Mouse (Mus musculus): Measurements from ENCODE around the gene Eps15l1. TPM values are rescaled to one million over a fixed set of nuclear protein-coding genes. Genes with fewer than 3 reads are reported as not detected.

Gene Eps15l1
- polyA plus RNA-seq, 1 experiment = 18.0 TPM

- H3K4me1 ChIP-seq (ENCODE audit: control insufficient read depth, insufficient read depth, insufficient read length, low read length) = peaks cover 13% of the 10 kb centered on the region
- no peak overlapping the region for H3K4me3 ChIP-seq (ENCODE audit: insufficient read depth, low read depth, low read length)
- H3K27ac ChIP-seq (replicated peaks; ENCODE audit: low read depth, low read length) = peak overlapping the region; percentile 20; the same call in 1 of the 2 replicates
Measured at GRCm38 (mm10) chr8:72308276-72308675, 113.0 kb downstream of the Eps15l1 start.

- peaks cover 19% of the 10 kb centered on the region for H3K4me1 ChIP-seq (ENCODE audit: control insufficient read depth, insufficient read depth, insufficient read length, low read length)
- no peak overlapping the region for H3K27ac ChIP-seq (replicated peaks; ENCODE audit: low read depth, low read length)
Measured at GRCm38 (mm10) chr8:72306913-72307312, 114.3 kb downstream of the Eps15l1 start.

GRCm38 (mm10) chr8:72305210-72305905 is 115.9 kb downstream of the Eps15l1 start, which contains the start of gene Gm10282:
Gm10282 (minus strand) TSS chr8:72305260.
- H3K4me3 ChIP-seq (ENCODE audit: insufficient read depth, low read depth, low read length) = no peak within 1 kb of the TSS
- peaks cover 21% of the 10 kb centered on the region for H3K4me1 ChIP-seq (ENCODE audit: control insufficient read depth, insufficient read depth, insufficient read length, low read length)
- no peak within 1 kb of the TSS for H3K27ac ChIP-seq (replicated peaks; ENCODE audit: low read depth, low read length)

More at GRCm38 (mm10) chr8:72306913-72307312, 114.3 kb downstream of the Eps15l1 start:
- H3K4me3 ChIP-seq (ENCODE audit: insufficient read depth, low read depth, low read length) = no peak overlapping the region

- H3K27ac ChIP-seq (replicated peaks; ENCODE audit: low read depth, low read length) = peak overlapping the region; percentile 93
- H3K4me3 ChIP-seq (ENCODE audit: insufficient read depth, low read depth, low read length) = no peak overlapping the region
- peaks cover 24% of the 10 kb centered on the region for H3K4me1 ChIP-seq (ENCODE audit: control insufficient read depth, insufficient read depth, insufficient read length, low read length)
Measured at GRCm38 (mm10) chr8:72303633-72304032, 117.6 kb downstream of the Eps15l1 start.

- peak overlapping the region; percentile 93 for H3K27ac ChIP-seq (replicated peaks; ENCODE audit: low read depth, low read length)
- H3K4me1 ChIP-seq (ENCODE audit: control insufficient read depth, insufficient read depth, insufficient read length, low read length) = peaks cover 21% of the 10 kb centered on the region
- no peak overlapping the region for H3K4me3 ChIP-seq (ENCODE audit: insufficient read depth, low read depth, low read length)
Measured at GRCm38 (mm10) chr8:72302986-72303612, 118.2 kb downstream of the Eps15l1 start.

GRCm38 (mm10) chr8:72301497-72301896 is 119.8 kb downstream of the Eps15l1 start:
- peak overlapping the region; percentile 99 for H3K27ac ChIP-seq (replicated peaks; ENCODE audit: low read depth, low read length)
- no peak overlapping the region for H3K4me3 ChIP-seq (ENCODE audit: insufficient read depth, low read depth, low read length)
- peaks cover 25% of the 10 kb centered on the region for H3K4me1 ChIP-seq (ENCODE audit: control insufficient read depth, insufficient read depth, insufficient read length, low read length)

- Histone ChIP-seq H3K4me3 (ENCODE audit: insufficient read depth, low read depth, low read length) (no peak overlapping the region), H3K27ac (replicated peaks; ENCODE audit: low read depth, low read length) (peak overlapping the region; percentile 99), H3K4me1 (ENCODE audit: control insufficient read depth, insufficient read depth, insufficient read length, low read length) (peaks cover 25% of the 10 kb centered on the region)
Measured at GRCm38 (mm10) chr8:72300654-72301400, 120.4 kb downstream of the Eps15l1 start.

- Histone ChIP-seq H3K27ac (replicated peaks; ENCODE audit: low read depth, low read length) (no peak overlapping the region), H3K4me1 (ENCODE audit: control insufficient read depth, insufficient read depth, insufficient read length, low read length) (peaks cover 38% of the 10 kb centered on the region), H3K4me3 (ENCODE audit: insufficient read depth, low read depth, low read length) (no peak overlapping the region)
Measured at GRCm38 (mm10) chr8:72298928-72299327, 122.3 kb downstream of the Eps15l1 start.

- peaks cover 31% of the 10 kb centered on the region for H3K4me1 ChIP-seq (ENCODE audit: control insufficient read depth, insufficient read depth, insufficient read length, low read length)
- no peak overlapping the region for H3K4me3 ChIP-seq (ENCODE audit: insufficient read depth, low read depth, low read length)
- peak overlapping the region; percentile 97 for H3K27ac ChIP-seq (replicated peaks; ENCODE audit: low read depth, low read length)
Measured at GRCm38 (mm10) chr8:72296561-72296960, 124.7 kb downstream of the Eps15l1 start.

- H3K4me3 ChIP-seq (ENCODE audit: insufficient read depth, low read depth, low read length) = peak overlapping the region; percentile 1; the same call in 1 of the 2 replicates
- H3K4me1 ChIP-seq (ENCODE audit: control insufficient read depth, insufficient read depth, insufficient read length, low read length) = peaks cover 26% of the 10 kb centered on the region
Measured at GRCm38 (mm10) chr8:72295679-72296078, 125.6 kb downstream of the Eps15l1 start.

GRCm38 (mm10) chr8:72295125-72295524 is 126.1 kb downstream of the Eps15l1 start:
- peak overlapping the region; percentile 99 for H3K27ac ChIP-seq (replicated peaks; ENCODE audit: low read depth, low read length)
- peaks cover 22% of the 10 kb centered on the region for H3K4me1 ChIP-seq (ENCODE audit: control insufficient read depth, insufficient read depth, insufficient read length, low read length)
- no peak overlapping the region for H3K4me3 ChIP-seq (ENCODE audit: insufficient read depth, low read depth, low read length)

More at GRCm38 (mm10) chr8:72295679-72296078, 125.6 kb downstream of the Eps15l1 start:
- H3K27ac ChIP-seq (replicated peaks; ENCODE audit: low read depth, low read length) = peak overlapping the region; percentile 99

GRCm38 (mm10) chr8:72293309-72293708 is 128.0 kb downstream of the Eps15l1 start:
- Histone ChIP-seq H3K4me3 (ENCODE audit: insufficient read depth, low read depth, low read length) (no peak overlapping the region), H3K27ac (replicated peaks; ENCODE audit: low read depth, low read length) (no peak overlapping the region), H3K4me1 (ENCODE audit: control insufficient read depth, insufficient read depth, insufficient read length, low read length) (peaks cover 20% of the 10 kb centered on the region)

- no peak overlapping the region for H3K27ac ChIP-seq (replicated peaks; ENCODE audit: low read depth, low read length)
- H3K4me3 ChIP-seq (ENCODE audit: insufficient read depth, low read depth, low read length) = no peak overlapping the region
- H3K4me1 ChIP-seq (ENCODE audit: control insufficient read depth, insufficient read depth, insufficient read length, low read length) = peaks cover 16% of the 10 kb centered on the region
Measured at GRCm38 (mm10) chr8:72291104-72291503, 130.2 kb downstream of the Eps15l1 start.

All from brown adipose tissue, adult 24 weeks (tissue).